Mouse (Mus musculus): ENCODE measurements at regions not wholly inside any gene's neighbourhood (a gene's known extent, or its start where the extent isn't known, plus 50 kb on each side); places are given as distances from the start of the nearest gene placed in this dataset.
A peak's percentile ranks its signal among the peaks of the same experiment; 100 is the strongest.

DNA sequence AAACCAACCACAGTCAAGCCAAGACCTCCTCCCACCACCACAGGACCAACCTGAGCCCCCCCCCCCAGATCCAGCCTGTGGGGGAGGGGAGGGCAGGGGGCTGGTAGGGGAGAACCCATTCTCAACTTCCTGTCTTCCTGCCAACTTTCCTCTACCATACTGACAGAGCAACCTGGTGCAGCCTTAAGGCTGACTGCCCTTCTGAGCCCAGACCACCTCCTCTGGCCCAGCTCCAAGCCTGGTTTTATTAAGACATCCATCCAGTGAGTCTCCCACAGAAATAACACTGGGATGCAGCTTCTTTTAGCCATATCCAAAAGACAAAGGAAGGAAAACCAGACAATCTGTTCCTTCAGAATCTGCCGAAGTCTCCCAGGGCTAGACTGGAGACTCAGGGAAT is 342.8 kb downstream of the Gm9195 start:
- WGBS = 44% methylated on average over 1 of the region's 1 CpGs
- H3K4me1 ChIP-seq (replicated peaks) = no peaks in the 10 kb centered on the region
- H3K9ac ChIP-seq = no peak overlapping the region
- peaks cover 7% of the 10 kb centered on the region; the same call in 1 of the 2 replicates for H3K27me3 ChIP-seq
- H3K27ac ChIP-seq = no peak overlapping the region
- H3K4me3 ChIP-seq = no peak overlapping the region
- ATAC-seq (replicated peaks; ENCODE audit: insufficient number of reproducible peaks, insufficient read depth, low FRiP score, low read depth) = no peak
- H3K4me2 ChIP-seq = no peak overlapping the region
- H3K9me3 ChIP-seq (replicated peaks) = no peaks in the 10 kb centered on the region
- H3K36me3 ChIP-seq = no peaks in the 10 kb centered on the region

GRCm38 (mm10) chr14:72146381-72146780 is 345.3 kb downstream of the Gm9195 start:
- no peaks in the 10 kb centered on the region for H3K9me3 ChIP-seq (replicated peaks)
- peaks cover 3% of the 10 kb centered on the region; the same call in 1 of the 2 replicates for H3K4me1 ChIP-seq (replicated peaks)
- H3K4me2 ChIP-seq = no peak overlapping the region
- H3K4me3 ChIP-seq = no peak overlapping the region
- no peak overlapping the region for H3K9ac ChIP-seq
- no peak overlapping the region for H3K27ac ChIP-seq
- H3K27me3 ChIP-seq = peaks cover 7% of the 10 kb centered on the region; the same call in 1 of the 2 replicates
- H3K36me3 ChIP-seq = no peaks in the 10 kb centered on the region
- 53% methylated on average over 2 of the region's 2 CpGs for WGBS
- no peak for ATAC-seq (replicated peaks; ENCODE audit: insufficient number of reproducible peaks, insufficient read depth, low FRiP score, low read depth)

DNA sequence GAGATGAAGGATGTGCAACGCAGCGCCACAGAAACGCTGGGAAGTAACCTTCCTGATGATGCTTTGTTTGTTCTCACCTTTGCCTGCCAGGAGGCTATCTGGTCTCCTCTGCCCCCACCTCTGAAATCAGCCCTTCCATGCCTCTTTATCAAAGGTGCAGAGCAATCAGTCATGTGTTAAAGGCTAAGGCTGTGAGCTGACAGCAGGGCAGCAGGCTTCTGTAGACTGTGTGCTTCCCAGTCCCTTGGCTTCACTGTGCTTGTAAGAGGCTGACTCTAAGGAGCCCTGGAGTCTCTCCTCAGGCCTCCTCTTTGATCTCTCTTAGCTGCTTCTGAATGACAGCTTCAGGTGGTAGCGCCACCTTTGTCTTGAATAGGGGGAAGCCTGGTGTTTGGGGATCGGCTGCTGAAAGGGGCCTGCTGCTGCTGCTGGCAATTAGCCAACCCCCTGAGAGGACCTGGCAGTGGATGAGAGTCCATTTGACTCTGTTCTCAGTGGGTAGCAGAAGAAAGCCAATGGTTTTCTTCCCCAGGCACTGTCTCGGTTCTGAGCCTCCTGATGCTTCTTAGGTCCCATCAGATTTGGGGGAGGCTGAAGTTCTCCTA is 348.7 kb downstream of the Gm9195 start:
- H3K4me1 ChIP-seq (replicated peaks) = peaks cover 3% of the 10 kb centered on the region; the same call in 1 of the 2 replicates
- ATAC-seq (replicated peaks; ENCODE audit: insufficient number of reproducible peaks, insufficient read depth, low FRiP score, low read depth) = peak; percentile 55; the same call in 1 of the 2 replicates

GRCm38 (mm10) chr14:72141136-72141535 is 350.5 kb downstream of the Gm9195 start:
- no peak for ATAC-seq (replicated peaks; ENCODE audit: insufficient number of reproducible peaks, insufficient read depth, low FRiP score, low read depth)

More for the DNA sequence above, 348.7 kb downstream of the Gm9195 start:
- Histone ChIP-seq H3K9me3 (replicated peaks) (no peaks in the 10 kb centered on the region), H3K36me3 (no peaks in the 10 kb centered on the region), H3K4me2 (no peak overlapping the region; the same call in 1 of the 2 replicates), H3K4me3 (no peak overlapping the region), H3K27ac (no peak overlapping the region), H3K9ac (no peak overlapping the region), H3K27me3 (peaks cover 5% of the 10 kb centered on the region; the same call in 1 of the 2 replicates)
- 14% methylated on average over 6 of the region's 6 CpGs for WGBS

DNA sequence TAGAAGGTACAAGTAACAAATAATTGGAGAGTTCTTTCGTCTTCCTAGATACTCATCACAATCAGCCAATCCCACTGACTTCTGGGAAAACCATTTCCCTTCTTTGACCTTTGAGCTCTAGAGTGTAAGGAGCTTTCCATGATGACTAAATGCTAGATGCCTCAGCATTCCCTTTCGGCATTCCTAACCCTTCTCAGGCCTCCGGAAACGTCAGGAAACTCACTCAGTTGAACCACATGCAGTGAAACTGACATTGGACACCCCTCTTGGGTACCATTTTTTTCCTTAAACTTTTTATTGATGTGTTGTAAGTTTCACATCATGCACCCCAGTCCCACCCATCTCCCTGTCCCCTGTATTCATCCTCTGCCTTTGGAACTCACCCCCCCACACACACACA is 361.5 kb downstream of the Gm9195 start:
- WGBS = 65% methylated on average over 4 of the region's 4 CpGs
- no peak overlapping the region for H3K27ac ChIP-seq
- ATAC-seq (replicated peaks; ENCODE audit: insufficient number of reproducible peaks, insufficient read depth, low FRiP score, low read depth) = no peak

More at GRCm38 (mm10) chr14:72141136-72141535, 350.5 kb downstream of the Gm9195 start:
- Histone ChIP-seq H3K9me3 (replicated peaks) (no peaks in the 10 kb centered on the region), H3K9ac (no peak overlapping the region), H3K4me1 (replicated peaks) (peaks cover 3% of the 10 kb centered on the region; the same call in 1 of the 2 replicates), H3K27me3 (no peaks in the 10 kb centered on the region), H3K4me3 (no peak overlapping the region), H3K4me2 (no peak overlapping the region), H3K36me3 (no peaks in the 10 kb centered on the region), H3K27ac (no peak overlapping the region)
- WGBS = 75% methylated on average over 4 of the region's 4 CpGs

DNA sequence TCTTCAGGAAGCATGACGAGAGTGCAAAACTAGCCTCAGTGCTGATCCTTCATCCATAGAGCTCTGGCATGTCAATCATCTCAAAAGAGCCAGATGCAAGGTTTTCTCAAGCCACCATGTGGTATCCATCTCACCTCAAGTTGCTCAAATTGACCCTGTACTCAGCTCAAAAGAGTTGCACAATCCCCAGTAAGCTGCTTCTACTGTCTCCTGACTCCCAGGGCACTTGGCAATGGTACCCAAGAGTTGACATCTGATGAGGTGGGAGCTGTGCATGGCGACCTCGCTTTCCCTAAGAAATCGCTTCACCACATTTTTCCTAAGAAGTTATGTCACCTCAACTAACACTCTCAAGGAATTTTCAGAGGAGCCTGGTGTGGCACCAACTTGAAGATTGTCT is 369.9 kb downstream of the Gm9195 start:
- no peaks in the 10 kb centered on the region for H3K9me3 ChIP-seq (replicated peaks)
- H3K4me1 ChIP-seq (replicated peaks) = no peaks in the 10 kb centered on the region
- no peaks in the 10 kb centered on the region for H3K27me3 ChIP-seq
- no peak overlapping the region for H3K4me2 ChIP-seq
- no peak overlapping the region for H3K9ac ChIP-seq
- no peak overlapping the region for H3K27ac ChIP-seq
- H3K4me3 ChIP-seq = no peak overlapping the region
- H3K36me3 ChIP-seq = no peaks in the 10 kb centered on the region
- WGBS = 82% methylated on average over 4 of the region's 4 CpGs
- ATAC-seq (replicated peaks; ENCODE audit: insufficient number of reproducible peaks, insufficient read depth, low FRiP score, low read depth) = no peak

More for the DNA sequence above, 361.5 kb downstream of the Gm9195 start:
- H3K4me1 ChIP-seq (replicated peaks) = no peaks in the 10 kb centered on the region
- H3K9me3 ChIP-seq (replicated peaks) = no peaks in the 10 kb centered on the region
- H3K4me2 ChIP-seq = no peak overlapping the region
- H3K27me3 ChIP-seq = no peaks in the 10 kb centered on the region
- H3K9ac ChIP-seq = no peak overlapping the region
- H3K36me3 ChIP-seq = no peaks in the 10 kb centered on the region
- no peak overlapping the region for H3K4me3 ChIP-seq

DNA sequence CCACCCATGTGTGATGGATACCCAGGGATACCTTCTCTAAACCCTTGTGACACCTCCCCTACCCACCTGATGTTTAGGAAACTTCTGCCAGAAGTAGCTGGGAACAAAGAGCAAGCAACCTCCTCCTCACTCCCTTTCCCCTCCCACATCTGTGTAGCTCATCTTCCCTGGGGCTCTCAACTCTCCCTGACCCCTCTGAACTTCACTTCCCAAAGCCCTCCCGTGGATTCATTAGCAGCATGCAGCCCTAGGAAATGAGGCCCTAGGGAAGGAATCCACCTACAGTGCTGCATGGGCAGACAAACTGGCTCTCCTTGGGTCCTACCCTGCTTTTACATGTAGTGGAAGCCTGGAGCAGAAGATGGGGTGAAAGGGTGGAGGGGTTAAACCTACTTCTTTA is 370.6 kb downstream of the Gm9195 start:
- no peak overlapping the region for H3K4me3 ChIP-seq
- no peak overlapping the region for H3K9ac ChIP-seq
- no peaks in the 10 kb centered on the region for H3K4me1 ChIP-seq (replicated peaks)
- 4% methylated on average over 1 of the region's 1 CpGs for WGBS
- no peak overlapping the region for H3K4me2 ChIP-seq
- no peaks in the 10 kb centered on the region for H3K9me3 ChIP-seq (replicated peaks)
- no peaks in the 10 kb centered on the region for H3K36me3 ChIP-seq
- ATAC-seq (replicated peaks; ENCODE audit: insufficient number of reproducible peaks, insufficient read depth, low FRiP score, low read depth) = no peak
- no peaks in the 10 kb centered on the region for H3K27me3 ChIP-seq
- H3K27ac ChIP-seq = no peak overlapping the region

DNA sequence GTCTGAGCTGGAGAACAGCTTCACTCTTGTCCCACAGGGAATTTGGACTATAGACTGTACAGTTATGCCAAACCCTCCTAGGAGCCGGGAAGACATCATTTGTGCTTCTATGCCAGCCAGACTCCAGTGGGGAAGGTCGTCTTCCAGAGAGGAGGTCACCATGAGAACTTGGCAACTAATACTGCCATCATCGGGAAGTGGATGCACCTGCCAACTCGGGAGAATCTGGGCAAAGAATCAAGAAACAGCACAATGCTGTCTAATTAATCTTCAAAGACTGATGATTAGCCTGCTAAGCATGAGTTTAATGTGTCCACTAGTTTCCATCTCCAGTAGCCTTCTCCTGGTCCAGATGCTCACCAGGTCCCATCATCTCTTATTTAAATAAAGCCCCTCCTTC is 374.8 kb downstream of the Gm9195 start:
- Histone ChIP-seq H3K4me1 (replicated peaks) (0 out of 2 replicates have a peak, but pooled peaks cover 6% of the 10 kb centered on the region), H3K27ac (no peak overlapping the region), H3K36me3 (no peaks in the 10 kb centered on the region), H3K27me3 (no peaks in the 10 kb centered on the region), H3K4me3 (no peak overlapping the region), H3K9me3 (replicated peaks) (no peaks in the 10 kb centered on the region), H3K4me2 (no peak overlapping the region), H3K9ac (no peak overlapping the region)
- 48% methylated on average over 4 of the region's 4 CpGs for WGBS
- no peak for ATAC-seq (replicated peaks; ENCODE audit: insufficient number of reproducible peaks, insufficient read depth, low FRiP score, low read depth)

DNA sequence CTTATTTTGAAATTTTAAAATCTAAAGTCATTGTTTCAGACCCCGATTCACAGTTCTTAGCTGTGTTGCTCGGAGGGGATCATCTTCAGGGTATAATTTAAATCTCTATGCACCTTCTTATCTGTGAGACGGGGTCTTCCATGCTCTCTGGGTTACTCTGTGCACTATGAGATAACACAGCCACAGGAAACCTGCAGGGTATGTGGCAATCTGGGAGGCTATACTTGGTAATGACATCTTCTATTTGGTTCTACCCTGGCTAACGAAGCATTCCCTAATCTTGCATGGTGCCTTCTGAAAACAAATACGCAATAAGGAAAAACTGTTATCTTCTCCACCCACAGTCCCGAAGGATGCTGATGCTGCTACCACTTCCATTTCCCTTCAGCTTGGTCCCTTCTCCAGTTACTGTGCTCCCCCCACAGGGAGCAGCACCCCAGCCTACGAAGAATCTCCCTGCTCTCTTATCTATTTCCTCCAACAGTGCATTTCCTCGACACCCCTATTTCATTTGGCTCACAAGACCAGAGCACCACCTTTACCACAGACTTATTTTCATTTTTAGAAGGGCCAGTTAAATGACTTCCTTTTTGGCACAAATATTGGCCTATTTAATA is 378.2 kb downstream of the Gm9195 start:
- Histone ChIP-seq H3K4me3 (no peak overlapping the region), H3K36me3 (no peaks in the 10 kb centered on the region), H3K27me3 (no peaks in the 10 kb centered on the region), H3K9ac (no peak overlapping the region), H3K27ac (no peak overlapping the region), H3K9me3 (replicated peaks) (no peaks in the 10 kb centered on the region), H3K4me1 (replicated peaks) (0 out of 2 replicates have a peak, but pooled peaks cover 6% of the 10 kb centered on the region), H3K4me2 (no peak overlapping the region)
- 55% methylated on average over 8 of the region's 8 CpGs for WGBS
- ATAC-seq (replicated peaks; ENCODE audit: insufficient number of reproducible peaks, insufficient read depth, low FRiP score, low read depth) = no peak

GRCm38 (mm10) chr14:72110689-72111088 is 380.9 kb downstream of the Gm9195 start:
- no peaks in the 10 kb centered on the region for H3K27me3 ChIP-seq

GRCm38 (mm10) chr14:72091579-72091978 is 400.1 kb downstream of the Gm9195 start:
- WGBS = 56% methylated on average over 2 of the region's 2 CpGs
- H3K36me3 ChIP-seq = no peaks in the 10 kb centered on the region
- H3K4me2 ChIP-seq = no peak overlapping the region
- H3K27ac ChIP-seq = no peak overlapping the region
- no peaks in the 10 kb centered on the region for H3K27me3 ChIP-seq
- ATAC-seq (replicated peaks; ENCODE audit: insufficient number of reproducible peaks, insufficient read depth, low FRiP score, low read depth) = no peak
- no peaks in the 10 kb centered on the region for H3K4me1 ChIP-seq (replicated peaks)
- no peak overlapping the region for H3K4me3 ChIP-seq
- no peaks in the 10 kb centered on the region for H3K9me3 ChIP-seq (replicated peaks)
- H3K9ac ChIP-seq = no peak overlapping the region

More at GRCm38 (mm10) chr14:72110689-72111088, 380.9 kb downstream of the Gm9195 start:
- H3K4me1 ChIP-seq (replicated peaks) = 0 out of 2 replicates have a peak, but pooled peaks cover 6% of the 10 kb centered on the region
- H3K27ac ChIP-seq = no peak overlapping the region
- H3K9me3 ChIP-seq (replicated peaks) = no peaks in the 10 kb centered on the region
- H3K4me2 ChIP-seq = no peak overlapping the region
- 69% methylated on average over 2 of the region's 2 CpGs for WGBS
- no peaks in the 10 kb centered on the region for H3K36me3 ChIP-seq
- H3K4me3 ChIP-seq = no peak overlapping the region
- no peak overlapping the region for H3K9ac ChIP-seq
- ATAC-seq (replicated peaks; ENCODE audit: insufficient number of reproducible peaks, insufficient read depth, low FRiP score, low read depth) = no peak

DNA sequence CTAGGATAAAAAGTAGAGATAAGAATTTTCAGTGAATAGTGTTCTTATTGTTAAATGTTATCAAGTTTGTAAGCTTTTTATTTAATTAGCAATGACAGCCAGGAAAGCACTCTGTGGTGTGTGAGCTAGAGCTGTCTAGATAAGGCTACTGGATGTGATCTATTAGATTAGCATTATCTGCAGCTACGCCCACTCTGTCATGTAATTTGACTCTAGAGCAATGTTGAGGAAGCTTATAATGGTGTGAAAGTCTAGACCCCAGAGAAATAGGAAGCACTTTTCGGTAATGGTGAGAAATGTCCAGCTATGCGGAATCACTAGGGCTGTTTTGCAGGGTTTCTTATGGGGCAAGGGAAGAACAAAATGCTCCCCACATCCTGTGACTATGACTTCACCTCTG is 410.2 kb downstream of the Gm9195 start:
- Histone ChIP-seq H3K4me2 (no peak overlapping the region), H3K4me3 (no peak overlapping the region), H3K27me3 (no peaks in the 10 kb centered on the region), H3K36me3 (no peaks in the 10 kb centered on the region), H3K9me3 (replicated peaks) (no peaks in the 10 kb centered on the region), H3K27ac (no peak overlapping the region), H3K4me1 (replicated peaks) (no peaks in the 10 kb centered on the region), H3K9ac (no peak overlapping the region)
- whole genome bisulfite sequencing = 22% methylated on average over 3 of the region's 3 CpGs
- ATAC-seq (replicated peaks; ENCODE audit: insufficient number of reproducible peaks, insufficient read depth, low FRiP score, low read depth) = no peak
